Mouse (Mus musculus) right cerebral cortex, postnatal 25 days (tissue): ENCODE data around the gene Fermt2.

Experiments used
- DNase-seq: peaks from one replicate; pipeline ENCODE4 v3.0.0; 2022

Gene Fermt2

DNA sequence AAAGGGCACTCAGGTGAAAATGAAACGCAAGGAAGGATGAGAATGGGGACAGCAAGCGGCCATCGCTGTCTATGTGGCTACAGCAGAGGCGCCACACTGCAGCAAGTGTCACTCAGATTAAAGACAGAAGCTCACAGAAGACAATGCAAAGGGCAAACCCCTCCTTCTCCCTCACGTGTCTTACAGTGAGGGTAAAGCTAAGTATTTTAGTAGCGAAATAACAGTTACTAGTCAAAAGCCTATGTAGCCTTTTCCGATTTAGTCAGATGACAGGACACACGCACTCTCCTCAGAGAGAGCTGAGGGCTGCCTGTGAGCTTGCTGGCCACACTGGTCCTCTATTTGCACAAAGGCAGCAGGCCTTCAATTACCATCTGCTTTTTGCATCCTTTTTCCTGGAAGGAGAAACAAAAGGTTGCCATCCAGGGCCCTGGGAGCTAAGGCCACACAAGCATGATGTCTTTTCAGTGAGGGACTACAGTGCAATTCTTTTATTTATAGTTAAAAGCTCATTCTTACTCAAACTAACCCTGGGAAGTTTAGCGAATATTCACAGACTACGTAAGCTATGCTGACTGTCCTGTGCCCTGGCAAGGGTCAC is 66.9 kb downstream of the Fermt2 start:
- DNase-seq, result no peak

DNA sequence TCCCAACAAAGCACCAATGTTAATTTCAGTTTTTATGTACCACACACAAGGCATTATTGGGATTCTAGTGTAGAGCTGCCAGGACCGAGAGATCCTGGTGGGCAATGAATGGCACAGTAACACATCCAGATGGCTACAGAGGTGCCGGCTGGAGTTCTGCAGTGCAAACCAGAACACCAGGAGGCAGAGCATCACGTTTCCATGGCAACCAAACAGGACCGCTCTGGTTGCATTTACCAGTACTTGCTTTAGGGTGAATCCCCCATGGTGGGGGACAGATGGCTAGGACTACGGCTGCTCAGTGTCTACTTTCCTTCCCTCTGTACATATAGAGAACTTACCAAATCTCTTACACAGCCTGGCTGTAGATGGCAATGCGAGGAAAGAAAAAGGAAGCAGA is 67.5 kb downstream of the Fermt2 start:
- DNase-seq, result no peak

DNA sequence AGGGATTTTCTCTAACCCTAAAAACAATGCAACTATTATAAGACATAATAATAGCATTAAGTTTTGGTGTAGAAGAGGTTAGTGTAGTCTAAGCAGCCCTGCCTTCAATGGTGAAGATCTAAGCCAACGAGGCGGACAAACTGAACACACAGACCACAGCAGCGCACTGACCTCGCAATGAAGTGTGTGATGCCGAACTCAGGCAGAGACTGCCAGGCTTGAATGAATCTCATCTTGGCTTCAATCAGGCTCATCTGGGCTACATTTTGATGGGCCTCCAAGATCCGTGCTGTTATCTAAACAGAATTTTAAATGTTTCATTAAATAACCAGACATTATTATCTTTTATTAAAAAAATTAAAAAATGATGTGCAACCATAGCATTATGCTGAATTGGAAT is 68.0 kb downstream of the Fermt2 start:
- DNase-seq, result no peak

DNA sequence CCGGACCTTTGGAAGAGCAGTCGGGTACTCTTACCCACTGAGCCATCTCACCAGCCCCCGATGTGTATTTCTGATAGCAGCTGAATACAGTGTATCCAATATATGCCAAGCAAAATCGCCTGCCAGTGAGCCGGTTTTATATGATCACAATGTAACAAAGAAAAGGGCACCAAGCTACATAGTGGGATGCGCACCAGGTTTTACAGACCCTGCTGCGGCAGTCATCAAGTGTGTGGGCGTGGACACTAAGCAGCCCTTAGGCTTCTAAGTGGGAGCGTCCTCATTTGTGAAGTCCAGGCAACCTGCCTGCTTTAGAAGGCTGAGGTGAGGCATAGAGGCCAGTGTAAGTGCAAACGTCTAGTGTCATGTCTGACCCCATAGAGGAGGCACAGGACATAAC is 69.4 kb downstream of the Fermt2 start:
- DNase-seq, result no peak

DNA sequence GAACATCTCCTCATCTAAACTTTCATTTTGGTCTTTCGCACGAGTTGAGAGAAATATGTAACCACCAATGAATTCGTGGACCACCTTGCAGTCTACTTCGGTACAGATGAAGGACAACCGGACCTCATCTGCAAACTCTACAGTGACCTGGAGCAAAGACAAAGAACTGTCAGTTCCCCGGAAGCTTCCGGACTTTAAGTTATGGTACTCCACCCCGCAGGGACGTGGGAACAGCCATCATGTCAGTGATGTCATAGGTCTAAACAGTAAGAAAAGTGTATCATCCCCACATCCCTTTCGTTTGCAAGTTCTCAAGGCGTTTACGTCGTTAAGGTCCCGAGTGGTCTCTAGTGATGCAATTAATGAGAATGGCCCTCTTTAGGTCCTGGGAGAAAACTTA is 70.0 kb downstream of the Fermt2 start:
- DNase-seq, result no peak

DNA sequence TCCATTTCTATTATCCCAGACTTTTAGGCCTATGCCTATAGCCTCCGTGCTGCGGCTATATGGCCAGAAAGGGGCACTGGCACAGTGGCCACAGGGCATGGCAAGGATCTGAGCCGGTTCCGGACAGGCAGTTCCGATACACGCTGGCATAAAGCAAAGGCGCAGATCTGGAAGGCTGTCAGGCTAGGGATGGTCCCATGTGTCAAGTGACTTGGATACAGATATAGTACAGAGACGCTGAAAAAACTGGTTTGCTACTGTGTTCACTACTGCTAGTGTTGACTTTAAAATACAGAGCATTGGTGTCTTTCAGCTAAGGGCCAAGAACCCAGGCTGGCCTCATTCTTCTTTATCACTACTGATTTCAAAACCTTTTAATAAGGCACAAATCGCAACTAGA is 72.9 kb downstream of the Fermt2 start:
- no peak for DNase-seq

DNA sequence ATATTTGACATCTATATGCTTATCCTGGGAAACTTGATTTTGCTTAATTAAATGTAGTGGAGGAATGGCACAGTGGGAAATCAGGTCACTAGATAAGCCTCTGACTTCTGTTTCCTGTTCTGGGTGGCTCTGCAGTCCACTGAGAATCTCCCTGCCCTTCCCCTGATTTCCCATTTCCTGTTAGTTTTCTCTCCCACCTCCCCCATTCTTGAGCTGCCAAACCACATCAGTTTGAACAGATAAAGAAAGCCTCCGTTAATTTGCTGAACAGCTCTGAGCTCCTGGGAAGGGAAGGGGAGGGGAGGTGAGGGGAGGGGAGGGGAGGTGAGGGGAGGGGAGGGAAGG is 73.4 kb downstream of the Fermt2 start:
- no peak for DNase-seq

DNA sequence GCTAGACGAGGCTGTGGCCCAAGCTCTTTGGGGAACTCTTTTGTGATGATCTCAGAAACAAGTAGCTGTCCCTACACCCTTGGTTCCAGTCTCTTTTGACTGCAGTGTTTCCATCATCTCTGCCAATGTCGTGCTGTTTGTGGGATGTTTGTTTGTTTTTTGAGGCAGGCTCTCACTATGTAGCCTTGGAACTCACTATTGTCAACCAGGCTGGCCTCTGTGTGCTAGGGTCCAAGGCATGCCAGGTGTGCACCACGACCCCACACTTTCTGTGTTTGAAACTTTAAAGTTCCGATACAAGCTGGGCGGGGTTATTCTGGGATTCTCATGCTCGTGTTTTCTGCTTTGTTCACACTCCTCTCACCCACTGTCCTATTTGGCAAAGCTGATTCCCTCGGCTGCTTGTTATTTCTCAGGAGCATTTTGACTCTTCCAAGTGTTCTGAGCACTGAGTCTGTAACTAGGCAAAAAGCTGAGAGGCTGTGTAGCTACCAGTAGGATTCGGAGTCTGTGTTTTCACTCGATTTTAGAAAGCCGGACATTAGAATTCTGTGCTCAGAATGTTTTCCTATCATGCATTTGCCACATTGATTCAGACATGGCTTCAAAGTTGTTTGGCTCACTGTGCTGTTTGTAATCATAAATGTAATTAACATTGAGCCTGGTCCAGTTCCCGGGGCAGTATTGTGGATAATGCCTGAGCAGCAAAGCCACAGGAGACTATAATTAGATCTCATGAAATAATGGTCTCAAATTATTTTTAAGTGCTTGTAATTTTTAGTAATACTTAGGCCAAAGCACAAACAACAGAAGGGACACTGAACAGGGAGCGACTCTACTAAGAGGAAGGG is 74.0 kb downstream of the Fermt2 start:
- no peak for DNase-seq

DNA sequence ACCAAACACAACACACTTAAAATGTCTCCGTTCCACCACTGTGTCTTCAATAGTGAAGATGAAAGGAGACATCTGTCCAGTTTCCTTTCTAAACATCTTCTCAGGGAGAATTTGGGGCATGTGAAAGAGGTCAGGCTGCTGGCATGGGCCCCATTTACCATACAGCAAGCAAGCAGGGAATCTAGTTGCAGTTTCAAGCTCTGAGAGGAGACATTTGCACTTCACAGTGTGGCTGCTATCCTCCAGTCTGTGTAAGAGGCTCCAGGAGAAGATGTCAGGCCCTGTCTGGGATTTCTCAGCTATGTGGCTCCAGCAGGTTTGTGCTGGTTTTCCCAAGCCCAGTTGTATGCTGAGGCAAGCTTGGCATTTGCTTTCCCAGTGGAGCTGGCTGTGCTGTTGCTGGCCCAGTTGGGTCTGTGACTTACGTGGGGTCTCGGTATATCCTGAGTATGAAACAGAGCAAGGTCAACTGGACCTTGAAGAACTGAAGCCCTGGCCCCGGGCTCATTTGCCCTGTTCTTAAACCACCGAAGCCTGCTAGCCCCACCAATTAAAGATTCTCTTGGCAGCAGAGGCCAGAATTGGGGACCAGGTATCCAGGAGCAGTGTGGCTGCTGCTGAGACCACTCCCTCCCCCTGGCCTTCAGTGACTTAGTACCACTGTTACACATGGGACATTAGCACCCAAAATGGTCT is 76.2 kb downstream of the Fermt2 start:
- DNase-seq, result no peak

DNA sequence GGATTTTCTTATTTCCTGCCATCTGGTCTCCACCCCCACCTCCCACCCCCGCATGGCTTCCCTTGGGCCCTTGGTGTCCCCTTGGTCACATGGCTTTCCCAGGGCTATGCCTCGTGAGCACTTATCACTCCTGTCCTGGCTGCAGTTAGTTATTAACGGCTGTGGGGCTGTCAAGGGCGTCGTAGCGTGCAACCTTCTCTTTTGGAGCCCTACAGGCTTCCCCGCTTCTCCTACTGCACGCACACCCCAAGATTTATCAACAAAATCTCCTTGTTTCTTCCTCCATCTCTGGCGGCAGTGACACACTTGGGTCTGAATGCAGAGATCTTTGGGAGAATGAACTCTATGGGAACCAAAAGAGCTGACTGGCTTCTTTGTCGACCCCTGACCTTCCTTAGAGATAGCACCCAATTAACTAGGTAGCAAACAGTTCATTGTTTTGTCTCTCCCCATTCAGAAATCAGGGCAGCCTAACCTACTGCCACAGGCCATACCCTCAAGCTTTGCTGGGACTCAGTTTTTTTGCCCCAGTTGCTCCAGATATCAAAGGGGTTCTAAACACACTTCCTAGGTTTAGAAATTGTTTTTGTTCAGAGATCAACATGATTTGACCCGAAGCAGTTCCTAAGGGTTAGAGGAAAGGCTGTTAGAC is 76.9 kb downstream of the Fermt2 start:
- no peak for DNase-seq

DNA sequence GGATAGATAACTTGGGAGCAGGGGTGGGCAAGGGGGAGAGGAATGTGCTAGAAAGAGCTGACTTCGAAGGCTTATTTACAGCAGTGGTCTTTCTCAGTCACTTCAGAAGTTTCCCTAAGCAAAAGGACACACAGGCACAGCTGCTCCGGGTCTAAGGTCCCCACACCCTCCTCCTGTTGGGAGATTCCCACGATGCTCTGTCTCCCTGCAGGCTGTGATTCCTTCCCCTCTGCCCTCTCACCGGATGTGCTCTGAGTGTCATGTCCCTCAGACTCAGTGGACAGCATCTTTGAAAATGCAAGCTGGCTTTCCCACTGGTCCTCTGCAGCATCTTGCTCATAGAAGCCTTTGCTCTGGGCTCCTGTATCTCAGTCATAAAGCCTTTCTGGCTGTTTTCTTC is 77.8 kb downstream of the Fermt2 start:
- DNase-seq, result no peak

DNA sequence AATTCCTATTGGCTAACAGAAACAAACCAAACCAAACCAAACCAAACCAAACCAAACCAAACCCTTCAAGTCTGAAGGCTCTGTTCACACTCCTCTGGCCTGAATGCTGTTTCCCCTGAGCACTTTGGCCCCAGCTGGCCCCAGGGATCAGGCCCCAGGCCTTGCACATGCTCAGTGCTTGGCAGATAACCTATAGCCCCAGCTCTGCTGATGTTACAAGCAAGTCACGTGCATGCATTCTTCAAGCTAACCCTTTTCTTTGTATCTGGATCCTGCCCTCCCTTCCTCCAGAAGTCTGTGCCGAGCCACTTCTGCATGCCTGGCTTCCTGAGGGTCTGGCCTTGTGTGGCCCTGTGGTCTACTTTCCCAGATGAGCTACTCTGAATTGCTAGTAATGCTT is 78.8 kb downstream of the Fermt2 start:
- no peak for DNase-seq

DNA sequence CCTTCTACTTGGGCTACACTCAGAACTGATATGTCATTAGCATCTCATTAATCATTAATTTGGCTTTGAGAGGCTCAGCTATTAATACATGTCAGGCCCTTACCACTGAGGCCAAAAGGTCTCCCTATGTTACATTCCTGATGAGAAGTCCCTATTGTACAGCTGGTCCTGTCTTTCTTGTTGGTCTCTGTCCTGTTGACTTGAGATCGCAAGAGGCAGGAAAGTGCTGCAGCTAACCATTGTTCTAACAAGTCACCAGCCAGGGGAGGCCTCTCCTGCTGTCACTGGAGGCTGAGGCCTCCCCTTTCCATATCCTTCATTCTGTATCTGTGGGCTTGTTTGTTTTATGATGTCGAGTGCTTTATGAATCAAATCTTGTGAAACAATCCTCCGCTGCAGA is 83.1 kb downstream of the Fermt2 start:
- no peak for DNase-seq

DNA sequence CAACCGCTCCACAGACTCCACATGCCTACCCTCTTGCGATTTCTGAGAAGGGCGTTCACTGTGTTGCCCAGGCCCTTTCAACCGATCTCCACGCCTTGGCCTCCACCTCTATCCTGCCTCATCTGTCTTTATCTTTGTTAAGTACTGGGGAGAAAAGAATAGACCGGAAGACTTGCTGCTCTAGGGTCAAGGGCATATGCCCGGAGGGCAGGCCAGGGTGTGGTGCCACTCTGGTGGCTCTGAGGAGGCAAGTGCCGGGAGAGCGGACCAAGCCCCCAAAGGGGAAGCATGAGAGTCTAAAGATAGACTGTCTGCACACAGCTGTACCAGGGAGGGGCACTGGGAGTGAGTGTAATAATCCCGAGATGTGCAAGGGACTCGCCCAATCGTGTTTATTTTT is 84.5 kb downstream of the Fermt2 start:
- DNase-seq, result no peak

DNA sequence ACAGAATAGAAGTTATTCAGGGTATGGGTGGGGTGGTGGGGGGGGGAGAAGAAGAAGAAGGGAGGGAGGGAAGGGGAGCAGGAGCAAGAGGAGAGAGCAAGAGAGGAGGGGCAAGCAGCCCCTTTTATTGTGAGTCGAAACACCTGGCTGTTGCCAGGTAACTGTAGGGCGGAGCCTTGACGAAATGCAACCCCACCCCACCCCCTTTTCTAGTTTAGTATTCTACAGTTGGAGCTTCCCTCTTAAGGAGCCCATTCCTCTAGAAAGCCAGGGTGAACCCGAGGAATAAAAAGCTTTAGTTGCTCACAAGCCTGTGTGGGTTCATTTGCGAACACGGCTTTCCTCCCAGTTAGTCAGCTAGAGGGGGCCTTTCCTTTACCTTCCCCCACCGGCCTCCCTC is 85.0 kb downstream of the Fermt2 start:
- no peak for DNase-seq

DNA sequence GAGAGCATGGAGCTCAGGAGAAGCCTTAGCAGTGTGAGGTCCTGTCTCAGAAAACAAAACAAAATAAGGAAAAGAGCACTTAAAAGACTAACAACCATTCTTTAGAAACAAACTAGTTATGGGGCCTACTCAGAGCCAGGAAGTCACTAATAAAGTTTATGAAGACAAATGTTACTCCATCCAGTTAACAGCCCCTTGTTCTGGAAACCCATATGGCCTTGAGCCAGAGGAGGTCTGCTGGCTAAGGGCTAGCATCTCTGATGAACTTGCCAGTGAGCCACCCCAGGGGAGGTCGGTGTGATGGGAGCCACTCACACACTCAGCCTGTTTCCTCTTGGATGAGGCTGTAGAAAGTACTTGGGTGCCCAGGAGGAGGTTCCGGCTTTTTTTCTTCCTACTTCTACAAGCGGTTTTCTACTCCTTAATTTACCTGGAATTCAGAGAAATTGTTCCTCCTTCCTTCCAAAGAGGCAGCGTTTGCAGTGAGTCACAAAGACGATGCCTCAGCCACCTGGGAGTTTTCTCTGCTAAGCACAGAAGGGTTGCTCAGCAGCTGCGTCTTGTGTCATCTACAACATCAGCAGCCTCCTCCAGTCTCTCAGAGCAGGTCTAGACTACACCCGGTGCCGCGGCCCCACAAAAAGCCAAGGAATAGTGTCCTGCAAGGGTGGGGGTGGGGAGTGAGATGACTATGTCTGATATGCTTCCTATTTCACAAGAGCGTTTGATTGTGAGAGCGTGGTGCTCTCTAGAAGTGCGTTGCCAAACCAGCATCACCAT is 86.9 kb downstream of the Fermt2 start:
- no peak for DNase-seq

DNA sequence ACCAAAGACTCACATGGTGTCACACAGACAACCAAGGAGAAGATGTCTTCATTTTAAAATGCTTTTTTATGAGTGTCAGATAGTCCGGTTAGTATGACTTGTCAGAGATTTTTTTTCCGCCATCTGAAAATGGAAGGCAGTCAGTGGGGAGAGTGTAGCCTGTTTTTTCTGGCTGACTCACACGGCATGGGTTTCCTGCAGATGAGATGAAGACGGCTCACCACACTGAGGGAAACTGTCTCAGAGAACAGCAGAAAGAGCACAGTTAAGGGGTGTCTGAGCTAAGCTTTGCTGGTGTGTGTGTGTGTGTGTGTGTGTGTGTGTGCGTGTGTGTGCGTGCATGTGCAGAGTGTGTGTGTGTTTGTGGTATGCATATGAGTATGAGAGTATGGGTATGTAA is 88.6 kb downstream of the Fermt2 start:
- no peak for DNase-seq

DNA sequence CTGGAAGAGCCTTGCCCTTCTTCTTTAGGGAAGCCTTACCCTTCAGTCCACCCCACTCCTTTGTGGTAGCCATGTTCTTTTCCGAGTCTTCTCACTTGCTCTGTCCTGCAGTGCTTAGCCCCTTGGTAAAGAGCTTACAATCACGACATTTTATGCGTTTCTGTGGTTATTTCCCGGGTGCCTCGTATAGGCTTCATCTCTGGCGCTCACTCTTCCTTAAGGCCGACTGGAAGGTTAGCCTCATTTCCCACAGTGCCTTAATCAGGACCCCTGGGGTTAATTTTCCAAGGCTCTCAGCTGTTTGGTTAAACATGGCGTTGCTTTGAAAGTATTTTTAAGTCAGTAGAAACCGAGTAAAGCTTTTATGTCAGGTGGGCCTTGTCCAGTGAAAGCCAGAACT is 90.5 kb downstream of the Fermt2 start:
- DNase-seq, result no peak

DNA sequence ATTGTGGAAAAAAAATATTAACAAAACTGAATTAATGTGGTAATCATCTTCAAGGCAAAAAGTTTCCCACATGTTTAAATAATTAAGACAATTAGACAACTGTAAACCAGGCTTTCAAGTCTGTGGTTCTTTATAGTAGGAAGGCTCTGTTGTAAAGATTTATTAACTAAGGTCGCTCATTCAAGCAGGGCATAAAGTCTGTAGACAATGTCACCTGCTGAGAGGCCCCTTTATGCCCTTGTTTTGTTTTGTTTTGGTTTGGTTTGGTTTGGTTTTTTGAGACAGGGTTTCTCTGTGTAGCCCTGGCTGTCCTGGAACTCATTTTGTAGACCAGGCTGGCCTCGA is 91.0 kb downstream of the Fermt2 start:
- no peak for DNase-seq

DNA sequence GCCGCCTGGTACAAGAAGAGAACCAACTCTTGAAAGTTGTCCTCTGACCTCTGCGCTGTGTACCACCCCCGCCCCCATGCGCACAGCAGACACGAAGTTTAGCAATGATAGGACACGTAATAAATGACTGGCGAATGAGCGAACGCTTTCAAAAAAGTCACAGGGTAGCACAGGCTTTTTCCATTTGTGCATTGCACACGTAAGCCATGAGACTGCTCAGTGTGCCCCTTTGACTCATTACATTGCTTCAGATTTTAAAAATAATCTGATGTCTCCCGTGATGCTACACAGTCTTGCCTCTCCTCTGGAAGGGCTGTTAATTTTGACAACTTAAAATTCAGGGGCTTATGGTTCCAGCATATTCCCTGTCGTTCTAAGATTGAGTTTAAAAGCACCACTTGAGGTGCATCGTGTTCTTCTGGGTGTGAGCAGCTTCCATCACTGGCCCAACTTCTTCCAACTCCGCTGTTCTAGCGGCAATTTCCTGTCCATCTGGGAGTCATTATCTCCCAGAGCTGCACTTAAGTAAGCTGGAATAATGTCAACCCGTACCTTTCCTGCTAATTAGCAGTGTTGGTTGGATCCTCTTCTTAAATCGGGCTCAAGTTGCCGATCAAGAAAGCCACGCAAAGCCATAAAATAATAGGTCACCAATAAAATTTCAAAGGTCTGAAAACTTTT is 91.5 kb downstream of the Fermt2 start:
- no peak for DNase-seq

DNA sequence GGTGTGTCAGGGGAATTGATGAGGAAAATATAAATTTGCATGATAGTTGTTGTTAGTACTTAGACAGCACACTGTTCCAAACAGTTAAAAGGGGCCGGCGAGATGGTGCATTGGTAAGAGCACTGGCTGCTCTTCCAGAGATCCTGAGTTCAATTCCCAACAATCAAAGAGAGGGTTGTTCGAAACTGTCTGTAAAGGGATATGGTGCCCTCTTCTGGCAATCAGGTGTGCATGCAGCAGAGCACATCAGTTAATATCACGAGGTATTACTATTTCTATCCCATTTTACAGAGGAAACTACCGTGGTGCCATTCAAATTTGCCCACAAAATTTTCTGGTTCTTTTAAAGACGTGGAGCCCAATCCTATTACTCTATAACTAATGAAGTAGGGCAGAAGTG is 95.7 kb downstream of the Fermt2 start:
- DNase-seq, result no peak

DNA sequence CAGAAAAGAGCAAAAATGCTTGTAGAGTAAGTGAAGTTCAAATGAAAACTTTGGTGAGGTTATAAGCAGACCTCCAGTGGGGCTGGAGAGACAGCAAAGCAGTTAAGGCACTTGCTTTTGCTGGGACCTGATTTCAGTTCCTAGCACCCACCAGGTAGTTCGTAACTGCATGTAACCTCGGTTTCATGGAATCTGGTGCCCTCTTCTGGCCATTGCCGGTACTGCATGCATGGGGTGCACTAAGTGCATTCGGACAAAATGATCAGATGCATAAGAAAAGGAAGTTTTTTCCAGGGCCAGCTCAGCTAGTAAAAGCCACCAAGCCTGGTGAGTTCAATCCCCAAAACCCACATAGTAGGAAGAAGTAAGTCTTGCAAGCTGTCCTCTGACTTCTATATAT is 97.9 kb downstream of the Fermt2 start:
- DNase-seq, result no peak
